Mouse (Mus musculus) megakaryocyte, adult 5-6 weeks (primary cell): ENCODE data around the gene Cfap43. TPM values are rescaled to one million over a fixed set of nuclear protein-coding genes. Genes with fewer than 3 reads are reported as not detected.

ENCODE experiments used
- ATAC-seq: 2 replicates; pipeline ENCODE4 v1.8.0; 2016; ENCODE audit warnings: mild to moderate bottlenecking, inconsistent platforms; ENCODE audit not compliant: poor library complexity, severe bottlenecking
- total RNA-seq, 2 experiments: library from RNA; stranded (forward) in 1 of 2; stranded (reverse) in 1 of 2; fragments of 153-499, 151-499 nt in 1 of 2; fragments of 221-1000, 200-1000 nt in 1 of 2; gene quantifications; 2 replicates each; pipeline versions ENCODE4 v1.2.3 to v1.2.4; 2015 to 2017

Cfap43 gene
- total RNA-seq, 2 experiments from 2014 or later: 0.18 TPM; not detected in 1

GRCm38 (mm10) chr19:47887417-47887816 is 31.7 kb downstream of the Cfap43 start:
- ATAC-seq: peak; percentile 36

GRCm38 (mm10) chr19:47886617-47887016 is 32.5 kb downstream of the Cfap43 start:
- ATAC-seq: no peak

GRCm38 (mm10) chr19:47885886-47886285 is 33.2 kb downstream of the Cfap43 start:
- ATAC-seq: no peak

- ATAC-seq: no peak
These were observed 33.8 kb downstream of the Cfap43 start for GRCm38 (mm10) chr19:47885191-47885743.

- ATAC-seq: no peak
These were observed 34.6 kb downstream of the Cfap43 start for GRCm38 (mm10) chr19:47884296-47885085.

- ATAC-seq: no peak
These were observed 36.2 kb downstream of the Cfap43 start for GRCm38 (mm10) chr19:47882882-47883254.

GRCm38 (mm10) chr19:47882151-47882881 is 36.8 kb downstream of the Cfap43 start:
- ATAC-seq: peak; percentile 99

- ATAC-seq: no peak
These were observed 37.5 kb downstream of the Cfap43 start for GRCm38 (mm10) chr19:47881538-47881937.

- no peak for ATAC-seq
These were observed 42.8 kb downstream of the Cfap43 start for GRCm38 (mm10) chr19:47876252-47876651.

GRCm38 (mm10) chr19:47871515-47871914 is 47.6 kb downstream of the Cfap43 start:
- ATAC-seq: no peak

- ATAC-seq: no peak
These were observed 48.9 kb downstream of the Cfap43 start for GRCm38 (mm10) chr19:47870102-47870666.

- ATAC-seq: no peak
These were observed 49.6 kb downstream of the Cfap43 start for GRCm38 (mm10) chr19:47869516-47869915.

GRCm38 (mm10) chr19:47868951-47869350 is 50.1 kb downstream of the Cfap43 start:
- no peak for ATAC-seq

GRCm38 (mm10) chr19:47867628-47868175 is 51.4 kb downstream of the Cfap43 start:
- ATAC-seq: no peak

GRCm38 (mm10) chr19:47865353-47865947 is 53.6 kb downstream of the Cfap43 start, which contains the start of gene Gsto2:
Gene Gsto2, plus strand, starts transcription at chr19:47865534.
- ATAC-seq: peak; percentile 99

- ATAC-seq: no peak
These were observed 54.4 kb downstream of the Cfap43 start for GRCm38 (mm10) chr19:47864721-47865120.

GRCm38 (mm10) chr19:47864051-47864450 is 55.0 kb downstream of the Cfap43 start:
- ATAC-seq: no peak

- no peak for ATAC-seq
These were observed 56.5 kb downstream of the Cfap43 start for GRCm38 (mm10) chr19:47862581-47862980.

GRCm38 (mm10) chr19:47859180-47859579 is 59.9 kb downstream of the Cfap43 start:
- no peak for ATAC-seq
